Mouse (Mus musculus) neutrophil, adult 59 days (primary cell): ENCODE results near the gene Cdnf. TPM values are rescaled to one million over a fixed set of nuclear protein-coding genes. Genes with fewer than 3 reads are reported as not detected.

Experiments used
- total RNA-seq, 2 experiments: library from RNA; stranded (reverse); gene quantifications; 1 replicate in 1 of 2; 2 replicates in 1 of 2; pipeline ENCODE4 v1.2.4; 2023

Gene Cdnf
- total RNA-seq = under 1 TPM; 0.49 to 0.99 TPM

GRCm38 (mm10) chr2:3512552-3513454 lies at the start of gene Cdnf, which contains the start of the genes Gm45902 and Hspa14:
Gene Cdnf, plus strand, starts transcription at chr2:3513030.
Gene Gm45902, minus strand, starts transcription at chr2:3512790.
Gene Hspa14, minus strand, starts transcription at chr2:3512814.

GRCm38 (mm10) chr2:3474861-3475283 lies 38.0 kb upstream of the Cdnf start, which contains the start of gene Suv39h2:
Gene Suv39h2, minus strand, starts transcription at chr2:3475031.

GRCm38 (mm10) chr2:3570186-3570585 lies 57.4 kb downstream of the Cdnf start, which contains the start of gene Fam107b:
Gene Fam107b, plus strand, starts transcription at chr2:3570488.

Other genes starting within 250 kb of the Cdnf start
- 1 to 10 TPM; 6.9 to 9.0 TPM for gene Nmt2, start 228.8 kb upstream of the Cdnf start, total RNA-seq
- 1 to 10 TPM; 1.1 to 1.5 TPM for gene Rpp38, start 180.4 kb upstream of the Cdnf start, total RNA-seq
- not detected for gene Acbd7, start 176.9 kb upstream of the Cdnf start, total RNA-seq
- gene Olah, start 115.8 kb upstream of the Cdnf start, total RNA-seq = not detected
- gene Meig1, start 90.4 kb upstream of the Cdnf start, total RNA-seq = 1 to 10 TPM in 1 of 2 experiments, not detected in 1; 1.1 TPM
- gene Dclre1c, start 88.9 kb upstream of the Cdnf start, total RNA-seq = 10 to 100 TPM; 38.6 to 43.9 TPM
- gene Suv39h2, start 38.0 kb upstream of the Cdnf start, total RNA-seq = 1 to 10 TPM; 2.0 to 3.5 TPM
- 10 to 100 TPM; 18.9 to 19.8 TPM for gene Gm45902, start 240 bp upstream of the Cdnf start, total RNA-seq
- 10 to 100 TPM; 89.6 to 90.6 TPM for gene Hspa14, start 216 bp upstream of the Cdnf start, total RNA-seq
- 100 to 1,000 TPM; 303 to 318 TPM for gene Fam107b, start 57.5 kb downstream of the Cdnf start, total RNA-seq